Mouse (Mus musculus): ENCODE measurements around the gene Krt88.

- TF ChIP-seq CTCF (IDR thresholded peaks at IDR 0.05; ENCODE audit: borderline replicate concordance, control insufficient read depth, extremely low read depth, insufficient read depth, low read length, poor library complexity) = no peak
- no peak for TF ChIP-seq POLR2A (IDR thresholded peaks at IDR 0.05; ENCODE audit: control insufficient read depth, extremely low read depth, insufficient read depth, low read length, poor library complexity)
Measured at GRCm38 (mm10) chr15:101436611-101437010, 10.9 kb upstream of the Krt88 start.
